Mouse (Mus musculus) cerebellum, postnatal 36 days (tissue): ENCODE data around the gene Epha5.

Source experiments
- DNase-seq, 2 experiments: peaks; one replicate each; pipeline ENCODE4 v3.0.0; 2021 to 2022; ENCODE audit warnings: mixed read lengths in 2 of 2

Epha5 gene

DNA sequence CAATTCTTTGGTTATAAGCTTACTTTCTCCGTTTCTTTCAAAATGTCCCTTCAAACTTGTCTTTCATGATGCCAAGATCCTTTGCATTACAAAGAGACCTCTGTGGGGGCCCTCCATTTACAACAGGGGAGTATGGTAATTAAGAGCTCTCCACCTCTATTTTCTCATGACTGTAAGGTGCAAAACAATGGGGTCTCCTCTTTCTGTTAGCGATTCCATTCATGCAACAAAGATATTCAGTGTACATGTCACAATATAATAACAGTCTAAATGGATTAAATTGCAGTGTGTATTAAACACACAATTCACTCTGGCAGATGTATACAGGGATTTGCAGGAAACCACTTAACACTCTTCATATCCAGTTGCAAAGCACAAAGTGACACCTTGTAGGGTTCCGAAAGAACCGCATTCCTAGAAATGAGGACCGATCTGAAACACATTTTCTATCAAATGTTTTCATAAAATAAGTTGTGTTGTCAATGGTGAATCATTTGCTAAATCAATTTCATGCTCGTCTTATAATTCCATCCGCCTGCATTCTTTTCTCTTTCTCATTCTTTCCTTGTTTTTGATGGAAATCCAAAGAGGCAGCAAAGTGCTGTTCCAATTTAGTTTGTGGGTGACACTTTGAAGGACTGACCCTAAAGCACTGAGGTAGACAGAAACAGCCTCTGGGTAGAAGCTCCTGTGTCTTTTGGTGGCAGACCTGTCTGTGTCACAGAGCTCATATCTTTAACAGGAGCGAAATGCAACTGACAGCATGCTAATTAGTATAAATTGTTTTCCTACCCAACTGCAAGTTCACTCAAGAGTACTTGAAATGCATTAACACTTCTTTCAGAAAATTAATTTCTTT is 118.1 kb downstream of the Epha5 start:
- no peak for DNase-seq

DNA sequence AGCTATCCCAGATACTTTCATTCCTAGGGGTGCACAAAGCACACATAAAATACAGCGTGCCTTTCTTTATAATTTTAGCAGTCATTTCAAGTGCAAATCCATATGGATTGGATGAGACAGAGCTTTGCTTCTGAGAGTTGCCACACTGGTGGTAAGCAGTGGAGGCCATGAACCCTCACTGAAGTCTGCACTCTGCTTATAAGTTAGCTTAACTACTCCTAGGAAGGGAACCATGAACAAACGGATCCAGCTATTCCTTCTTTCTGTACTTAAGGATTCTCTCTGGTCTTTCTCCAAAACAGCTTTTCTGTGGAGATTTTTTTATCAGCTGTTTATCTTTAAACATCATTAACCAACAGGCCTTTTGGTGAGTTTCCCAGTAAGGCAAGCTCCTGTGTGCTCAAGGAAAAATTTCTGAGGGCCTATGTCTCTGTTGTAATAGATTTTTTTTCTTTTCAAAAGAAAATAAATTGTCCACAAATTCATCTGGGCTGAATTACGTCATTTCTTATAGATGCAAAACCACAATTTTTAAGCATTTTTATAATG is 127.7 kb downstream of the Epha5 start:
- DNase-seq = no peak

DNA sequence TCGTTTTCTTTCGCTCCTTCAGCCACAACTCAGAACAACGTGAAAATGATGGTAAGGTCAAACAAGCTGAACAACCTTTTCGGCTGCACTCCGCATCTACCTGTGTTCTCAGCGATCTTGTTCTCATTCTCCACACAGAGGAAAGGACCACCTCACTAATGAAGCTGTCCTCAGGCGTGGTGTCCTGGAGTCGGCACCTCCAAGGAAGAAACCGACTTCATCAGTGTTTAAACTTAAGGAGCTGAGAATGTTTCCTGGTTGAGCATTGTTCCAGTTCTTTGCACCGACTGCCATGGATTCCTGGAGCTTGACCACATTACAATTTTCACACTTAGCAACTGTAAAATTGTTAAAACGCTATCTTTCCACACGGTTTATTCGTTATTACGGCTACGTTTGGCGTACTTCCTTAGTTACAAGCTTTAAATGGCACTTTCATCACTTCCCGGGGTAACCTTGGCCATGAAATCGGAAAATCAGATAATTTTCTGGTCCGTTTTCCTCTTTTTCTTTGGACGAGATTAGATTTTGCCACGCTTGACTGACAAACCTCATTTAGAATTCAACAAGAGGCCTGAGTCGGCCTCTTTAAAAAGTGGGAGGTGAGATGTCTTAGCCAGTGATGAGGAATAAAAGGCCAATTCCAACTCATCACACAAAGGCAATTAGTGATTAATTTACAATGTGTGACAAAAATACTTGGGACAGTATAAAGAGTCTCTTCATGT is 135.7 kb downstream of the Epha5 start:
- DNase-seq = peak in 1 of 2 experiments; percentile 2

DNA sequence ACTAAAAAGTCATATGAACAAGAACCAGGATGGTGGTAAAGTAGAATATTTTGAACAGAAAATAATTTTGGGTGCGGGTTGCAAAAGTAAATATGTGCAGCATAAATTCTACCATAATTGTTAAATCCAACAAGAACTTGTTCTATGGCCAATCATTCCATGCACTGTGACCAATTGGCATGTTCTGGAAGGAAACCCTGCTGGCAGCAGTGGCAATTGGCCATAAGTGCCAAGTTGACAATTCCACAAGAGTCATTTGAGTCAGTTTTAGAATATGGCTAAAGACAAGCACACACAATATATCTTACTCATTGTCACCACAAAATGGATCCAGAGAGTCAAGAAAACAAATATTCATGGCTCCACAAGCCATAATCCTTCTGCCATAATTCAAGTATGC is 140.2 kb downstream of the Epha5 start:
- DNase-seq = no peak

DNA sequence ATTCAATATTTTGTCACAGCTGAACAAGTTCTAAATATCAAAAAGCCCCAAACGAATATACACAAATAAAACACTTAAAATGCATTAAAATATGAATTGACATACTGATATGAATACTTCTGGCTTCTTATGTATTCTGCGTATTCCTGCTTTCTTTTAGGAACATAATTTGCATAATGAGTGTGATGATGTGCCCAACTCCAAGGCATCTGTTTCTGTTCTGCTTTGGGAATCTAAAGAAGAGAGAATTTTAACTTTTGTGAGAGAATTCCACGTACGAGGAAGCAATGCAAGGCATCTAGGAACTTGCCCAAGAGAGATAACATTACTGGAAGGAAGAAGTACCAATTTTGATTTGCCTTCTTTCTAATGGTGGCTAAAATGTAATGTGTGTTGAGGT is 151.8 kb downstream of the Epha5 start:
- no peak for DNase-seq

DNA sequence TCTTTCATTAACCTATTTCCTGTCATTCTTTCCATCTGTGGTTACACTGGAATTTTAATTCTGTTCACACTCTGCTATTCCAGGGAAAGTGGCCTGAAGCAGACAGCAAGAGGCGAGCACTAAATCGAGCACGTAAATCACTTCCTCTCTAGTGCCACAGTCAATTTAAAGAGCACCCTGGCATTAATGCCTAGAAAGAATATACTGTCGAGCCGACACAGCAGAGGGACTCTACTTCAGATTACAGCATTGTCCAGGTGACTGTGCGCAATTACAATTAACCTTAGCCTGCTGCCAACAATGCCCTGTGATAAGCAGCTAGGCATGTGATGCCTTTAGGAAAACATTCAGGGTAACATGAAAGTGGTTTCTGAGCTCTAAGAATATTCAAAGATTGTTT is 153.2 kb downstream of the Epha5 start:
- no peak for DNase-seq

DNA sequence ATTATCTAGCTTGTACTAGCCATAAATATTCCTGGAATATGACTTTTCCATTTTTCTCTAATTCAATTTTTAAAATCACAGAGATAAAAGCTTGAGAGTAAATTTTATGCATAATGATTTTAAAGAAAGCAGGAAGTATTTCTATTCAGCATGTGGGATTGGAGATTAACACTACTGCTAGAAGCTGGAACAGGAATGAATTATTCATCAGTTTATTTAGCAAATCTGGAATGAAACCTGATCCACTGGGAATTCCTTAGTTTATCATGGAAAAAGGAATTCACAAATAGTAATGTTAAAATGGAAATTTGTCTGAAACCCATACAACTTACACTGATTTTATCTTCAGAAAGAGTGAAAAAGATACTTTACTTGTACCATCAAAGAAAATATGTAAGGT is 187.2 kb downstream of the Epha5 start:
- no peak for DNase-seq

DNA sequence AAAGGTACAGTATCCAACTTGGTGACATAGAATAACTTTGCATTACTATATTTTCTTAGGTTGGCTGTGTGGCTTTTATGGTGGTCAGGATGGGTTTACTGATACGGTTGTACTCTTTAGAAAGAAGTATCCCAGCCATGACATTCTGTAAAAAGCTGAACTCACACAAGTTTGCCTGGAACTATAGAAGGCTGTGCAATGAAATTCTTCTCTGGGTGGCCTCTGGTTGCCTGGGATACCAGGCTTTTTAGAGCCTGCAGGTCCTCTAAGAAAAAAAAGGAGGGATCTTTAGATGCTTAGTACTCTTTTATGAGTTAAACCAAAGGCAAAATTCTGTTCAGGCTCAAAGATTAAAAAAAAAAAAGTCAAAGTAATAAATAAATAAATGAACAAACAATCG is 208.6 kb downstream of the Epha5 start:
- no peak for DNase-seq

DNA sequence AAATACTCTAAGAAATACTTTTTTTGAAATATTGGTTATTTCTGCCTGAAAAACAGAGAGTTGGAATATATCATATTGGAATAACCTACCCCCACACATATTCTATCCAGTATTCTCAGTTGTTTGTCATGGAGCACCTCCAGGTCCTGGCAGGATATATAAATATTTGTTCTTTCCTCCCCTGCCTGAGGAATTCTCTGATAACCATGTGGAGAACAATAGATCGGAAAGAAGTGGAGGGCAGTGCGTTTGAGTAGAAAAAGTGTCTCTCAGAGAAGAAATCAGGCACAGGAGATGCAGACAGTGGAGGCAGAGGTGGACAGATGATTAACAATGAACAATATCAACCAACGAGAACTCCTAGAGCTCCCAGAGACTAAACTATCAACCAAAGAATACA is 223.8 kb downstream of the Epha5 start:
- no peak for DNase-seq

DNA sequence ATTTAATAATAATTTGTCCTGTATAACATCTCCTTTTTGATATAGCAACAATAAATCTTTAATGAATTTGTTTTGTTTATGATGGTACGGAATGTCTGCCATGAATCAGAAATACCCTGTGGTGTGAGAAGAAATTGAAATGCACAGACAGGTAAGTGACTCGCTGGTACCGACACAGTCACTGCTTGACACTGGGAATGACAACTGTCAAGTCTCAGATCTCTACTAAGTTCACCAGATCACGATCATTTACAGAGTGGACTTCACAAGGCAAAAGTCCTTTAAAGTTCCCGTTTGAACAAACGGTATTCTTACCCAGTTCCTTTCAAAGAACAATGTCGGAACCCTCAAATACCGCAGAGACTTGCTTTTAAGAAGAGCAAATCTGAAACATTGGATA is 233.0 kb downstream of the Epha5 start:
- DNase-seq = no peak

DNA sequence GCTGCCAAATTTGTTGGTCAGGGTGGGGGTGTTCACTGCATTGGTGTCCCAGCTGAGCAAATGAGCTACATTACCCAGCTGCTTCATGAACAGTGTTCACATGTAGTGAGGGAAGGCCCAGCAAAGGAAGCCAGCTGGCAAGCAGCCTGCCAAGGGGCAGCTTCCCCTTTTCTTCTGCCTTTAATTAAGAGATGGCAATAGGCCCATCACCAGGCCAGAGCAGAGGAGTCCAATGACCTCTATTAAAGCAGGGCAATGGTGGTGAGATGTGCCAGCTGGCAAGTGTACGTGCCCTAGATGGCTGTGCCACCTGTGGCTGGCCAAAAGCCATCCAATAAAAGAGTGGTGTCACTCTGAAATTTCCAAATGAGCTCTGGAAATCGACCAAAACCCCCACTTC is 264.1 kb downstream of the Epha5 start:
- no peak for DNase-seq

DNA sequence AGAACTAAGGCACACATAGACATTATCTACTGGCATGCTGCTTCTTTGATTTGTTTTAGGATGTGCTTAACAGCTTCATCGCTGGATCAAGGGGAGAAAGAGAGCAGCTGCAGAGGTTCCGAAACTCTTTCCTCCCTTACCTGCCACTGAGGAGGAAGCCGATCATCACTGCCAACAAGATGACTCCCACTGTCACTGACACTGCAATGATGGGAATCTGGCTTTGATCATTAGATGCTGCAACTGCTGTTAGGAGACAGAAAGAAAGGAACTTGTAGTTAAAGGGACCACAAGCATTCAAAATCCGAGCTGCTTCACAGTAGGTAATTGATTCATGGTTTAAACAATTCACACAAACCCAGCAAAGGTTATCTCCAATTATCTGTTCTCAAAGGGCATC is 275.0 kb downstream of the Epha5 start:
- no peak for DNase-seq

DNA sequence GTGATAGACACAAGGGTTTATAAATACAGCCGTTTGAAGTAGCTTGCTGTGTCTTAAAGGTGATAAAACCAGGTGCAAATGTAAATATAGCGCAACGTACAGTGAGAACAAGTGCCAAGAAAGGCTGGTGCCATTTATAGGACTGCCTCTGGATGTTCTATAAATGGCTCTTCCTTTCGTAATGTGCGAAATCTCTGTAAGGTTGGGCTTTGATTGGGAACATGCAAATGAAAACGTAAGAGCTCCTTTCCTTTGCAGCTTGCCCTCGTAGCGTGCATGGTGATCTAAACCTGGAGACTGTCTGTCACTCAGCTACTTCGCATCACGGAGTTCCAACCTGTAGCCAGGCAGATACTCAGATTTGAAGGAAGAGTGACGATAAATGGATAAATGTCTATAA is 321.2 kb downstream of the Epha5 start:
- DNase-seq = no peak

DNA sequence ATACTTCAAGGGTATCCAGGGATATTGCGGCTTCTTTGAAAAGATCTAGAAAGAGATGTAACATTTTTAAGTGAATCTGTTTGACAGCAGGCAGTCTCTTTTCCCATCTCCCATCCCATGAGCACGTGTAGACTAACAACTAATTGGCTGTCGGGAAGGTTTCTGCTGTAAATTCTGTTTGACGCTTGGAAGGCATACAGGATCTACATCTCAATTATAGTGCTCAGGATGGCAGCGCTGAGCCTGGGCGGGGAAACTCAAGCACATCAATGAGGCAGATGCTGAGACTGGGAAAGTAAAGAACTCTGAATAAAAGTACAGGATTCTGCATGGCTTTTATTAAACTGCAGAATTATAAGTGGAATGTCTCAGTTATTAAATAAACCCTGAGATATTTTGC is 335.9 kb downstream of the Epha5 start:
- DNase-seq = no peak

DNA sequence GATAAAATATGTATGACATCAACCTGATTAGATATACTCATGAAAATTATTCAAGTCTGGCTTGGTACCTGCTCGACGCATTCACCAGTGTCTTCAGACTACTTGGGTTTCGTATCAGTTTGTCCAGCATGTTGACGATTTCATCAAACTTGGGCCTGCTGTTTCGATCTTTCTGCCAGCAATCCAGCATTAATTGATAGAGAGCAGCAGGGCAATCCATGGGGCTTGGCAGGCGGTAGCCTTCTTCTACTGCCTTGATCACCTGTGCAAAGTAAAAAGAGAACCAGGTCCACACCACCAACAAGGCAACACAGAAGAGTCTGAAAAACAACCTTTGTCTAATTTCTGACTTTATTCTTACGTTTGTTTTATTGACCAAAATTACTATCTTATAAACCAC is 346.2 kb downstream of the Epha5 start:
- no peak for DNase-seq

DNA sequence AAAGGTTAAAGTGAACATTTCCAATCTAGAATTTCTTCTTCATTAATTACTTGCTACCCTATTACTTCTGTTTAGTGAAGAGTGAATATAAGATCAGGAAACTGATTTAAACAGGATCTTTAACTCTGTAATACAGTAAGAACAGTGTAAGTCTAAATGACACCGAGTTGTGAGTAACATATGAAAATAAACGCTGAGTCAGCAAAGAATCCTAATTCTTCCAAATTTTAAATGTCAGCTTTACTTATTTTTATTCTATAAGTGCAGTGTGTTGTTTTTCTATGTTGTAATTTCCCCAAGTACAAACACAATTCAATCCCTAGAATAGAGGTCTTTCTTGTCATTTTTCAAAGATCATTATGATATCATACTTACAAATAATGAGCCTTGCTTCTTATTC is 363.3 kb downstream of the Epha5 start:
- no peak for DNase-seq

DNA sequence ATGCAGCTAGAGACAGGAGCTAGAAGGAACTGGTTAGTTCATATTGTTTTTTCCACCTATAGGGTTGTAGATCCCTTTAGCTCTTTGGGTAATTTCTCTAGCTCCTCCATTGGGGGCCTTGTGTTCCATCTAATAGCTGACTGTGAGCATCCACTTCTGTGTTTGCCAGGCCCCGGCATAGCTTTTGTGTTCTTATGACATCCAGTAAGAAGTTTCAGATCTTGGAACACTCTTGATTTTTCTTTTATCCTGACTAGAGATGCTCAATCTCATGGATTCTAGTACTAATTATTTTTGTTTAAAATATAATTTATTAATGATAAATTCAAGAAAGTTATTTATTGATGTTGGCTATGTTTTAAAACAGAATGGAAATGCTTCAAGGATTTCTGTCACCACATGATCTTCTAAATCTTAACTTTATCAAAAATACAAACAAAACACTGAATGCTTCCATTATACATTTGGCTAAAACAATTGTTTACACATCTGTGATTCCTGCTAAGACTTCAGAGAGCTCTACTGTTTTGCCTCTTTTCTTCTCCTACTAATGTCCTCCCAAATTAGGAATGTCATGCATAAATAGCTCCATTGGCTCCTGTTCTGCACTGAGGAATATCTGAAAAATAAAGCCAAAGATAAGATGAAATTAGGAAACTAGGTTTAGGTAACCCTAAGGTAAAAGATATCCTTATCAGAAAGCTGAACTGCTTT is 379.8 kb downstream of the Epha5 start:
- no peak for DNase-seq
